Mouse (Mus musculus): ENCODE results near the gene Mlkl.
A peak's percentile ranks its signal among the peaks of the same experiment; 100 is the strongest.
"Not testable (repeated sequence)": the region's sequence is repeated elsewhere in the genome, so short reads cannot be mapped to it uniquely, and the experiment has no call there.

Gene Mlkl

DNA sequence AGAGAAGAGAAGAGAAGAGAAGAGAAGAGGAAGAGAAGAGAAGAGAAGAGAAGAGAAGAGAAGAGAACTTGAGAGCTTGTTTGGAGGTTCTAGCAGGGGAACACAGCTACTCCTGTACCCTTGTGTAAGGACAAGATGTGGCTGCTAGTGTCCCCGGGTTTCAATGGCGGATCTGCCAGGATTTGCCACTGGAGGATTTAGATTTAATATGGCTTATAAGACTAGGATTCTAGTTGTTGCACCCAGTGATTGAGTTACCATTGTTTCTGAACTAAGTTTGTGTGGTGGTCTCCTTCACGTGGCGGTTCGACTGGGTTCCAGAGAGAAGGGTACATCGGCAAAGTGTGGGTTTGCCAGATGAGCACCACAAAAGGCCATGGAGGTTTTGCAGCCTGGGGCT is 24.0 kb downstream of the Mlkl start:
- not testable (repeated sequence) for DNase-seq (ENCODE audit: low spot score)

- no peak for DNase-seq (ENCODE audit: low spot score)
Measured at GRCm38 (mm10) chr8:111312758-111313162, 25.2 kb downstream of the Mlkl start.

DNA sequence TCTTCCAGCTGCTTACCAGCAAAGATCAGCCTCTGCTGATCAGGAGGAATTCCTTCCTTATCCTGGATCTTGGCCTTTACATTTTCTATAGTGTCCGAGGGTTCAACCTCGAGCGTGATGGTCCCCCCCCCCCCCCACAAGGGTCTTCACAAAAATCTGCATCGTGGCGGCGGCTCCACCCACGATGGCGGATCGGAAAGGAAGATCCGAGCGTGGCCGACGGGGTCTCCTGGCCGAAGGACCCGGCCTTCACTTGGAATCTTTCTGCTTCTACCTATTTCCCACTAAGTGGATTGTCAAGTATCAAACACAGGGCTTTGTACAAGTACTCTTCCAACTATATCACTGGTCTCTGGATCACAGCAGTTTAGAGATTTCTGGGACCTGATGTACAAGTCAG is 28.0 kb downstream of the Mlkl start:
- not testable (repeated sequence) for DNase-seq (ENCODE audit: low spot score)

GRCm38 (mm10) chr8:111305031-111305730 is 32.8 kb downstream of the Mlkl start:
- DNase-seq (ENCODE audit: low spot score) = peak; percentile 57

- no peak for DNase-seq (ENCODE audit: low spot score)
Measured at GRCm38 (mm10) chr8:111304359-111304758, 33.6 kb downstream of the Mlkl start.

GRCm38 (mm10) chr8:111303076-111303803 is 34.7 kb downstream of the Mlkl start:
- not testable (repeated sequence) for DNase-seq (ENCODE audit: low spot score)

DNA sequence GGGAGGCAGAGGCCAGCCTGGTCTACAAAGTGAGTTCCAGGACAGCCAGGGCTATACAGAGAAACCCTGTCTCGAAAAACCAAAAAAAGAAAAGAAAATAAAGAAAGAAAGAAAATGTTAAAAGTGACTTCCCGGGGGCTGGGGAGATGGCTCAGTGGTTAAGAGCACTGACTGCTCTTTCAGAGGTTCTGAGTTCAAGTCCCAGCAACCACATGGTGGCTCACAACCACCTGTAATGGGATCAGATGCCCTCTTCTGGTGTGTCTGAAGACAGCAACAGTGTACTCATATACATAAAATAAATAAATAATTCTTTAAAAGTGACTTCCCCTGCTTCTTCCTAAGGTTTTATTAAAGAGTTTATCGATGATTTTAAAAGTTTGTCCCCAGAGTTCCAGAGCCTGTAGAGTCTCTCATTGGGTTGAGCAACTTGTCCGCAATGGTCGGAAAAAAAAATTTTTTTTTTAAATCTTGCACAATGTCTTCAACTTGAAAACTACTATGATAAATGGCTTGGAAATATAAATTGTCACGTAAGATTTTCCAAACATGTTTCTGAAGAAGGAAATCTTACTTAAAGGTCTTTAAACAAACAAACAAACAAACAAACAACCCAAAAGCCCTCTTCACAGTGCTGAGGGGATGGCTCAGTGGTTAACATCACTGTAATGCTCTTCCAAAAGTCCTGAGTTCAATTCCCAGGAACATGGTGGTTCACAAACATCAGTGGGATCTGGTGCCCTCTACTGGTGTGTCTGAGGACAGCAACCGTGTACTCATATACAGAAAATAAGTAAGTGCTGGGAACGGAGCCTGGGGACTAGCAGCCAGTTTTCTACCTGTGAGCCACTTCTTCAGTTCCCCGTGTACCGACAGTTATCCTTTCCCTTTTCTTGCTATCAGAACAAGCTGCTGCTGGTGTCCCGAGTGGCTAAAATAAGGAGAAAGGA is 37.1 kb downstream of the Mlkl start:
- DNase-seq (ENCODE audit: low spot score) = no peak

DNA sequence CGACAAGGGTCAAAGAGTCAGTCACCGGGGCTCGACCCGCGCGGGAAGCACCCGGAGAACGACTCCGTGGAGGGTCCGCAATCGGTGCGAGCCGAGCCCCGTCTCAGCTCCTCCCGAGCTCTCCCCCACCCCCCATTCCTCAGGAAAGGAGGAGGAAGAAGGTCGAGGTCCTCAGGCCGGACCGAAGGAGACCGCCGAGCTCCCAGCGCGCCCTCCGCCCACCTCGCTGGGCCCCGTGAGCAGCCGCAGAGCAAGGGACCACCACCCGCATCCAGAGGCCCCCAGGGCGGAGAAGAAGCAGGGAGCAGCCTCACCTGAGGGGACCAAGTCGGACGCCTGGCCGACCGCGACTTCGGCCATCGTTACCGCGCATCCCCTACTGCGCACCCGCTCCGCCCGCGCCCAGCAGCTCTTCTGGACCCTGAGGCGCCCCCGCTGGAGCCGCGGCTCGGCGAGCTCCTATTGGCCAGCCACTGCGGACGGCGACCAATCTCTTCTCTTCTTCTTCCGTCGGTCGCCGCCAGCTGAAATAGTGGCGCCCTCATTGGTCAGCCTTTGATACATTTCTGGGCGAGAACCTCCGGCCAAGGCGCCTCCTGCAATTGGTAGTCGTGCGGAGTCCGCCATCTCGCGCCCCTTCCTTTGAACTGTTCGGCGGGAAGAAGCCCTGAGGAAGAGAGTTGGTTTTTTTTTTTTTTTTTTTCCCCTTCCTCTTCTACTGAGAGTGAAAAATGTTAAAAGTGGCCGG is 38.0 kb downstream of the Mlkl start, which contains the start of gene Rfwd3:
Gene Rfwd3 (minus strand): TSS at position 402 of the 748 bp plus-strand sequence.
- DNase-seq (ENCODE audit: low spot score) = peak; percentile 96

DNA sequence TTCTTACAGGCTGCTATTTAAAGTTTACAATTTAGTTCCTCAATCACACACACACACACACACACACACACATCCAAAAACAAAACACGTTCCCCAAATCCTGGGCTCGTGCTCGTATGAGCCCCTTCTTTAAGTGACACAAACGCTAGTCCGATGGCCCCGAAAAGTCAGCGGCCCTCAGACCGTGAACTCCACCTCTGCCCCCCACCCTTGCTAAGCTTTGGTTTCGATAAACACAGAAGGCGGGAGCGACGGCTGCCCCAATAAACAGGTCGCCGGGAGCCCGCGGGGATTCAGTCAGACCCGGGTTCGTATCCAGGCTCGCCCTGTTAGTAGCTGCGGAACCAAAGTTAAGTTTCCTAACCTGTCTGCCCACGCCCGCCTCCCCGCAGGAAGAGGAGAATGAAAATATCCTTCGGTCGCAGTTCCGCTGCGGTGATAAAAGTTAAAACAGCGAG is 38.6 kb downstream of the Mlkl start:
- peak; percentile 77 for DNase-seq (ENCODE audit: low spot score)

DNA sequence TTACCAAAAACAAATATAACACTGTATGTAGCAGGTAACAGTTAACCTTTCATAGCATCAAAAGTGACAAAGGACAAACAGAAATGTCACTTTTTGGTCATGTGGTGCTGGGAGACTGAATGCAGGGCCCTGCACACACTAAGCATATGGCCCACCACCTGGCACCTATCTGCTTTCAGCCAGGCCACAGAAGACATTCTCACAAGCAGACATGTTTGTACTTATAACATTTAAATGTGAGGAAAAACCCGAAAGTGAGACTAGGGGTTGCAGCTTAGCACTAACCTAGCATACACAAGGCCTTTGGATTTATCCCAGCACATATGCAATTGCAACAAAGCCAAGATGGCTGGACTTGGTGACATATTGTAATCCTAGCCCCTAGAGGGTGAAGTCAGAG is 40.0 kb downstream of the Mlkl start:
- DNase-seq (ENCODE audit: low spot score) = no peak

DNA sequence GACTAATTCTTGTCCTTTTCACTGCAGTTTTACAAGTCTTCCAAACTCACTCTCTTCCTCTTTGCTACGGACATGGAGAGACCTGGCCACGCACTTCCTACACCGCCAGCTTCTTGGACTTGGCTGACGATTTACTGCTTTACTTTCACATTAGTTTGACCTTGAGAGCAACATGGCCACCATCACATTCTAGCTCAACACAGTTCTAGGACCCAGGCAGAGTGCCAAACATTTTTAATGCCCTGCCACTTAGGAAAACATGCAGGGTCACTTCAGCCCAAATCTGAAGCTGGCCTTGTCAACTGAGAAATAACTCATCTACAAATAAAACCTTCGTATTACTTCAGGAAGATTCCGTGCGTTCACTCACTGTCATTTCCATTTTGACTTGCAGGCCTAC is 46.2 kb downstream of the Mlkl start:
- no peak for DNase-seq (ENCODE audit: low spot score)

- DNase-seq (ENCODE audit: low spot score) = no peak
Measured at GRCm38 (mm10) chr8:111290586-111290985, 47.4 kb downstream of the Mlkl start.

- DNase-seq (ENCODE audit: low spot score) = no peak
Measured at GRCm38 (mm10) chr8:111285603-111286002, 52.4 kb downstream of the Mlkl start.

DNA sequence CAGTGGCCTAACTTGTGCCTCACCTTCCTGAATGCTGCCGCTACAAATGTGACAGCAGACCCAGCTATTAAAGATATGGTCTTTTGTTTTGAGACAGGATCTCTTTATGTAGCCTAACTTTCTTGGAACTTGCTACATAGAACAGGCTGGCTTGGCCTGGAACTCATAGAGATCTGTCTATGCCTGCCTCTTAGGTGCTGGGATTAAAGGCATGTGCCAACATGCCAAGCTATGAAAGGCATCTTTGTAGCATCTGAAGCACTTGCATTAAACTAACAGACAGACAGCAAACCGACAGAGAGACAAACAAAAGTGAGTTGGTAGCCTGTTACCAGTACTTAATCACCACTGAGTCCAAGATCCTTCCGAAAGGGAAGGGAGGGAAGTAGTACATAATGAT is 55.9 kb downstream of the Mlkl start:
- no peak for DNase-seq (ENCODE audit: low spot score)

- DNase-seq (ENCODE audit: low spot score) = no peak
Measured at GRCm38 (mm10) chr8:111268277-111268676, 69.7 kb downstream of the Mlkl start.

DNA sequence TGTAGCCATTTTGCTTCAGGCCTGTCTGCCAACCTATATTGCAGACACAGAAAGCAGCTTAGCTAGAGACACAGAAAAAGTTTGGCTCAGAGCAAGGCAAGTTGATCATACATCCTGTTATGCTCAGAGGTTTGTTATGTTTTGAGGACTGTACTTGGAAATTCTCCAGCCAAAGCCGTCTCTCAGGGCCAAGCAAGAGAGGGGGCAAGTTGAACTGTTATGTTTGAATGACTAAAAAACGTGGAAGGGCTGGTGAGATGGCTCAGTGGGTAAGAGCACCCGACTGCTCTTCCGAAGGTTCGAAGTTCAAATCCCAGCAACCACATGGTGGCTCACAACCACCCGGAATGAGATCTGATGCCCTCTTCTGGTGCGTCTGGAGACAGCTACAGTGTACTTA is 71.8 kb downstream of the Mlkl start:
- not testable (repeated sequence) for DNase-seq (ENCODE audit: low spot score)

DNA sequence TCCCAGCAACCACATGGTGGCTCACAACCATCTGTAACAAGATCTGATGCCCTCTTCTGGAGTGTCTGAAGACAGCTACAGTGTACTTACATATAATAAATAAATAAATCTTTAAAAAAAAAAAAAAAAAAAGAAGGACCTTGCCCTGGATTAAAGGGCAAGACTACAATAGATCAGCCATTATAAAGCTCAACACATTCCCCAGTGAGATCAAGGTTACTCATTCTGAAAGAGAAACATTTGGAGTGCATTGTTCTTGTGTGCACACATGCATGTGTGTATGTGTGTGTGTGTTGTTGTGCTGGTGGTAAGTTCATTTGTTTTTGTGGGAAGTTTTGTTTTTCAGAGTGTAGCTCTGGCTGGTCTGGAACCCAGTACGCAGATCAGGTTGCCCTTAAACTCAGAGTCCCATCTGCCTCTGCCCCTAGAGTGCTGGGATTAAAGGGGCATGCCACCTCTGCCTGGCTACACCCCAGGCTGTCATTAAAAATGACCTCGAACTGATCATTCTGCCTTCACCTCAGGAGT is 73.2 kb downstream of the Mlkl start:
- no peak for DNase-seq (ENCODE audit: low spot score)

DNA sequence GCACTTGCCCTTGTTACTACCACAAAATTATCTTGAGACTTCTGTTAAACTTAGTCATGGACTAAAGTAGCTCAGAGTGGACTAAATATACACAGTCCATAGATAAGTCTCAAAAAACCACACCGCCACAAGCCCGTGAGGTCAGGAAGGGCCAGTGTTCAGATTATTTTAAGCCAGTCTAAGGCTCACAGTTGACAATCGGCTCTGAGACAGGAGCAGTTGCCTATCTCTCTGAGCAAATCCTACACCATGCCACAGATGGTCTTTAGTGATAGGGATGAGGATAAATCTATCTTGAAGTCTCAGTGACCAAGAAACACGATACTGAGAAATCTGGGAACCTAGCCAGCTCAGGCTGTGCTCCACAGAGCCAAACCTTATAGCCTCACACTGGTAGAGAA is 76.0 kb downstream of the Mlkl start:
- DNase-seq (ENCODE audit: low spot score) = no peak

All from testis, postnatal 10 days (tissue).